Mouse (Mus musculus) erythroid progenitor cell, adult 5-6 weeks (primary cell): ENCODE data around the gene Mafg. TPM values are rescaled to one million over a fixed set of nuclear protein-coding genes. Genes with fewer than 3 reads are reported as not detected.
"Not testable (repeated sequence)": the region's sequence is repeated elsewhere in the genome, so short reads cannot be mapped to it uniquely, and the experiment has no call there.

Experiments
- ATAC-seq: replicated peaks from 2 replicates; pipeline ENCODE4 v1.8.0; 2016; ENCODE audit warnings: moderate number of reproducible peaks, mild to moderate bottlenecking, moderate TSS enrichment, inconsistent platforms; ENCODE audit not compliant: poor library complexity, low FRiP score, severe bottlenecking
- total RNA-seq, 2 experiments: library from RNA; stranded (forward) in 1 of 2; stranded (reverse) in 1 of 2; fragments of 150-400 nt in 1 of 2; fragments of 186-747, 209-891 nt in 1 of 2; gene quantifications; 2 replicates each; pipeline versions ENCODE4 v1.2.3 to v1.2.4; 2015 to 2017; ENCODE audit warnings: low replicate concordance in 2 of 2

Gene Mafg
- total RNA-seq, 2 experiments from 2014 or later, result 36.0 to 71.3 TPM

- ATAC-seq, result no peak
These were observed 29.9 kb downstream of the Mafg start for GRCm38 (mm10) chr11:120603545-120603944.

- no peak for ATAC-seq
These were observed 32.7 kb downstream of the Mafg start for GRCm38 (mm10) chr11:120600716-120601115.

GRCm38 (mm10) chr11:120598990-120599549, 34.3 kb downstream of the Mafg start:
- peak; percentile 5; the same call in 1 of the 2 replicates for ATAC-seq

GRCm38 (mm10) chr11:120598283-120598989, 35.0 kb downstream of the Mafg start, which contains the start of the genes Alyref and Anapc11:
TSS of gene Alyref (minus strand) at chr11:120598365.
TSS of gene Anapc11 (plus strand) at chr11:120598421.
- peak; percentile 94 for ATAC-seq

GRCm38 (mm10) chr11:120597240-120598235, 35.9 kb downstream of the Mafg start:
- 0 out of 2 replicates have a peak, but pooled peaks have one; percentile 12 for ATAC-seq

- no peak for ATAC-seq
These were observed 44.9 kb downstream of the Mafg start for GRCm38 (mm10) chr11:120588531-120588930.

GRCm38 (mm10) chr11:120583937-120584336, 49.5 kb downstream of the Mafg start:
- no peak for ATAC-seq

- not testable (repeated sequence) for ATAC-seq
These were observed 50.5 kb downstream of the Mafg start for GRCm38 (mm10) chr11:120582982-120583293.

GRCm38 (mm10) chr11:120582268-120582981, 51.0 kb downstream of the Mafg start:
- 0 out of 2 replicates have a peak, but pooled peaks have one; percentile 16 for ATAC-seq

- peak; percentile 58 for ATAC-seq
These were observed 51.7 kb downstream of the Mafg start, which contains the start of gene Arhgdia for GRCm38 (mm10) chr11:120581490-120582267. TSS of gene Arhgdia (minus strand) at chr11:120581624.

GRCm38 (mm10) chr11:120580871-120581331, 52.5 kb downstream of the Mafg start:
- ATAC-seq, result peak; percentile 67

GRCm38 (mm10) chr11:120580190-120580589, 53.2 kb downstream of the Mafg start:
- 0 out of 2 replicates have a peak, but pooled peaks have one; percentile 15 for ATAC-seq

- peak; percentile 44; the same call in 1 of the 2 replicates for ATAC-seq
These were observed 53.9 kb downstream of the Mafg start for GRCm38 (mm10) chr11:120579316-120580107.

- ATAC-seq, result no peak
These were observed 54.6 kb downstream of the Mafg start for GRCm38 (mm10) chr11:120578694-120579243.

- ATAC-seq, result no peak
These were observed 55.2 kb downstream of the Mafg start for GRCm38 (mm10) chr11:120578024-120578693.

- ATAC-seq, result no peak
These were observed 56.0 kb downstream of the Mafg start for GRCm38 (mm10) chr11:120577211-120578023.
